Mouse (Mus musculus) MEL (cell line): ENCODE results near the gene Scn11a.

Experiments used
- CTCF ChIP-seq, 3 experiments: IDR thresholded peaks in 2 of 3; conservative IDR thresholded peaks in 1 of 3; 2 replicates each; pipeline ENCODE4 v1.5.1; 2011 to 2012; ENCODE audit warnings: low read length in 3 of 3, low read depth in 2 of 3, mild to moderate bottlenecking in 2 of 3, improper control_type of control experiment in 1 of 3, inconsistent platforms in 1 of 3, mixed read lengths in 1 of 3, moderate library complexity in 1 of 3; ENCODE audit not compliant: control insufficient read depth in 1 of 3, insufficient read depth in 1 of 3, poor library complexity in 1 of 3, severe bottlenecking in 1 of 3
- EP300 ChIP-seq, 2 experiments: IDR thresholded peaks; 2 replicates each; pipeline ENCODE4 v1.6.1; 2011; ENCODE audit warnings: improper control_type of control experiment in 2 of 2, low read length in 2 of 2, low read depth in 1 of 2, mild to moderate bottlenecking in 1 of 2
- MAX ChIP-seq: IDR thresholded peaks from 2 replicates; pipeline ENCODE4 v1.6.1; 2011; ENCODE audit warnings: low read length, improper control_type of control experiment
- POLR2A ChIP-seq, 2 experiments: IDR thresholded peaks; 2 replicates each; pipeline ENCODE4 v1.6.1; 2011 to 2012; ENCODE audit warnings: low read length in 2 of 2, mild to moderate bottlenecking in 2 of 2, control low read depth in 1 of 2, improper control_type of control experiment in 1 of 2, low read depth in 1 of 2, moderate library complexity in 1 of 2; ENCODE audit not compliant: control insufficient read depth in 1 of 2, insufficient read depth in 1 of 2, poor library complexity in 1 of 2
- USF1 ChIP-seq: IDR thresholded peaks from 2 replicates; pipeline ENCODE4 v1.6.1; 2014; ENCODE audit warnings: low read depth, mild to moderate bottlenecking, inconsistent platforms, low read length, improper control_type of control experiment, moderate library complexity

GRCm38 (mm10) chr9:119751507-119751906, 73.7 kb downstream of the Scn11a start:
- TF ChIP-seq CTCF (IDR thresholded peaks at IDR 0.05 in 2 of 3, conservative IDR thresholded peaks at IDR 0.05 in 1 of 3; ENCODE audit: control insufficient read depth in 1 of 3, insufficient read depth in 1 of 3, low read depth in 2 of 3, low read length in 3 of 3, poor library complexity in 1 of 3, severe bottlenecking in 1 of 3) (peak; percentile 35 to 70 (median 43); a peak in 5 of 6 replicates), POLR2A (IDR thresholded peaks at IDR 0.05; ENCODE audit: control insufficient read depth in 1 of 2, insufficient read depth in 1 of 2, low read depth in 1 of 2, low read length in 2 of 2, poor library complexity in 1 of 2) (no peak), EP300 (IDR thresholded peaks at IDR 0.05; ENCODE audit: low read depth in 1 of 2, low read length in 2 of 2) (no peak), MAX (no peak), USF1 (no peak)
